In genomic region chr10:111050511-111050910, GRCm38 (mm10) we compare ENCODE assay signal across 24 mouse cellular contexts. TPM values are rescaled to one million over a fixed set of nuclear protein-coding genes. Genes with fewer than 3 reads are reported as not detected.
DNase-seq lines count a peak whose midpoint lies in the region; ATAC-seq and TF ChIP-seq lines count a peak whose summit lies in the region.
"Had no signal": no experiment of that assay in that cellular context is flagged by ENCODE, and none has a peak within 500 bp of the region (broad histone marks: within the 10 kb centered on the region; RNA-seq: fewer than 3 reads in every experiment).

No protein-coding gene starts in this region.

- no peaks in the 10 kb centered on the region for H3K27me3 ChIP-seq in kidney, adult 2 months (replicated peaks; ENCODE audit: control insufficient read depth, insufficient read depth, low read length)
- H3K27me3 ChIP-seq in kidney, embryonic 15.5 days = no peaks in the 10 kb centered on the region
- H3K27me3 ChIP-seq in lung, postnatal 0 days (replicated peaks; ENCODE audit: insufficient read depth, low read length) = no peaks in the 10 kb centered on the region
- H3K27me3 ChIP-seq: CH12.LX; forebrain, embryonic 13.5 days; heart, embryonic 15.5 days; hindbrain, embryonic 13.5 days had no signal

- no peak for TF ChIP-seq EP300 in lung, postnatal 0 days (IDR thresholded peaks at IDR 0.05)

- 73% methylated on average over 4 of the region's 4 CpGs for WGBS in kidney, adult 2 months
- 72% methylated on average over 4 of the region's 4 CpGs for WGBS in kidney, embryonic 15.5 days
- WGBS in lung, postnatal 0 days = 66% methylated on average over 4 of the region's 4 CpGs
- 53% methylated on average over 4 of the region's 4 CpGs for WGBS in lung, adult 2 months

- peak; percentile 51 for DNase-seq in kidney, adult 2 months
- peak; percentile 55 for DNase-seq in kidney, postnatal 10 days
- DNase-seq in kidney, adult 8-10 months = no peak
- DNase-seq in lung, postnatal 0 days (ENCODE audit: low spot score) = peak; percentile 27
- DNase-seq in lung, adult 2 months = no peak
- DNase-seq: B cell, adult 2 months; cerebellum, adult 18-20 months; cerebellum, adult 9-10 months; cerebellum, postnatal 14 days; gastrocnemius, postnatal 10 days; gastrocnemius, postnatal 36 days; heart, postnatal 10 days; heart, postnatal 36 days had no signal

- no peak overlapping the region for H3K27ac ChIP-seq in kidney, adult 2 months (ENCODE audit: insufficient read depth, low read depth, low read length)
- H3K27ac ChIP-seq in kidney, embryonic 15.5 days = no peak overlapping the region
- H3K27ac ChIP-seq in lung, postnatal 0 days (ENCODE audit: low read length) = no peak overlapping the region
- H3K27ac ChIP-seq: forebrain, embryonic 10.5 days; forebrain, embryonic 13.5 days; heart, embryonic 15.5 days; hindbrain, embryonic 10.5 days; hindbrain, embryonic 13.5 days had no signal

- ATAC-seq in kidney, embryonic 15.5 days (replicated peaks; ENCODE audit: low FRiP score) = no peak
- ATAC-seq in lung, postnatal 0 days = no peak
- ATAC-seq: forebrain, embryonic 13.5 days; forebrain, embryonic 16.5 days; Patski had no signal

- no peak overlapping the region for H3K4me3 ChIP-seq in kidney, adult 2 months (ENCODE audit: insufficient read depth, low read depth, low read length)
- H3K4me3 ChIP-seq in kidney, embryonic 15.5 days (replicated peaks) = no peak overlapping the region
- no peak overlapping the region for H3K4me3 ChIP-seq in lung, postnatal 0 days (ENCODE audit: low read depth, low read length)
- H3K4me3 ChIP-seq in lung, adult 2 months (replicated peaks; ENCODE audit: extremely low read depth, low read depth, low read length) = no peak overlapping the region
- H3K4me3 ChIP-seq: forebrain, embryonic 10.5 days; forebrain, embryonic 13.5 days; heart, embryonic 15.5 days; hindbrain, embryonic 10.5 days; hindbrain, embryonic 13.5 days had no signal

- no peaks in the 10 kb centered on the region for H3K4me1 ChIP-seq in kidney, adult 2 months (ENCODE audit: control insufficient read depth, insufficient read depth, low read length)
- H3K4me1 ChIP-seq in kidney, embryonic 15.5 days = no peaks in the 10 kb centered on the region
- H3K4me1 ChIP-seq in lung, postnatal 0 days (ENCODE audit: insufficient read depth, low read depth, low read length) = no peaks in the 10 kb centered on the region
- H3K4me1 ChIP-seq in lung, adult 2 months (ENCODE audit: control insufficient read depth, insufficient read depth, low read length) = no peaks in the 10 kb centered on the region; the same call in 1 of the 2 replicates
- H3K4me1 ChIP-seq: forebrain, embryonic 13.5 days; heart, embryonic 15.5 days; hindbrain, embryonic 13.5 days had no signal

- no peak for TF ChIP-seq POLR2A in kidney, adult 2 months (IDR thresholded peaks at IDR 0.05; ENCODE audit: low read depth, low read length)
- no peak for TF ChIP-seq POLR2A in lung, adult 2 months (IDR thresholded peaks at IDR 0.05; ENCODE audit: borderline replicate concordance, extremely low read depth, low read depth, low read length)

- H3K36me3 ChIP-seq in kidney, adult 2 months (ENCODE audit: control insufficient read depth, insufficient read depth, low read length) = no peaks in the 10 kb centered on the region
- no peaks in the 10 kb centered on the region for H3K36me3 ChIP-seq in kidney, embryonic 15.5 days
- H3K36me3 ChIP-seq in lung, postnatal 0 days (ENCODE audit: insufficient read depth, low read length) = no peaks in the 10 kb centered on the region
- H3K36me3 ChIP-seq: forebrain, embryonic 10.5 days; G1E; heart, embryonic 15.5 days; hindbrain, embryonic 10.5 days; hindbrain, embryonic 13.5 days had no signal

- no peak overlapping the region for H3K4me2 ChIP-seq in kidney, embryonic 15.5 days
- H3K4me2 ChIP-seq in lung, postnatal 0 days (replicated peaks; ENCODE audit: low read depth, low read length) = no peak overlapping the region
- H3K4me2 ChIP-seq: forebrain, embryonic 13.5 days; heart, embryonic 11.5 days; heart, embryonic 15.5 days; hindbrain, embryonic 13.5 days had no signal

- H3K9me3 ChIP-seq in kidney, embryonic 15.5 days (replicated peaks) = no peaks in the 10 kb centered on the region
- no peaks in the 10 kb centered on the region for H3K9me3 ChIP-seq in lung, postnatal 0 days (ENCODE audit: low read length)
- H3K9me3 ChIP-seq: forebrain, embryonic 10.5 days; forebrain, embryonic 13.5 days; G1E; heart, embryonic 15.5 days; hindbrain, embryonic 10.5 days; hindbrain, embryonic 13.5 days had no signal

- no peak overlapping the region for H3K9ac ChIP-seq in kidney, embryonic 15.5 days
- H3K9ac ChIP-seq in lung, postnatal 0 days (replicated peaks; ENCODE audit: low read depth) = no peak overlapping the region
- H3K9ac ChIP-seq: forebrain, embryonic 13.5 days; heart, embryonic 15.5 days; hindbrain, embryonic 13.5 days had no signal

- no peak for TF ChIP-seq CTCF in kidney, adult 2 months (conservative IDR thresholded peaks at IDR 0.05; ENCODE audit: insufficient read depth, insufficient read length, low read depth, low read length)
- no peak for TF ChIP-seq CTCF in lung, postnatal 0 days (IDR thresholded peaks at IDR 0.05)
- no peak for TF ChIP-seq CTCF in lung, adult 2 months (IDR thresholded peaks at IDR 0.05; ENCODE audit: insufficient read depth, low read length)

RNA-seq across cellular contexts. Expression of gene Zdhhc17, which starts 40.6 kb away (rescaled TPM):
- polyA plus RNA-seq in kidney, adult 2 months (2012; rRNA removed) = 15.9 and 16.5 TPM in 2 replicates
- 24.7 and 24.9 TPM in 2 replicates for polyA plus RNA-seq in kidney, embryonic 15.5 days (2015; fragmentation: Nextera tagmentation; extraction: Ambion mirVana)
- 16.8 and 18.4 TPM in 2 replicates for polyA plus RNA-seq in lung, postnatal 0 days (2015; fragmentation: Nextera tagmentation; extraction: Ambion mirVana)
- polyA plus RNA-seq in lung, adult 2 months (2012; rRNA removed) = 21.0 and 27.8 TPM in 2 replicates

Comparison
In these comparisons a context has a peak if more than half of its experiments do, and no peak if none do; other contexts are left out.
1. DNase-seq: peak in kidney, adult 2 months (single experiment), kidney, postnatal 10 days (single experiment) and lung, postnatal 0 days (single experiment); none in kidney, adult 8-10 months (0 of 2) and lung, adult 2 months (single experiment).